Comparison of ENCODE assay signal across 22 mouse cellular contexts in genomic region chr1:74073791-74074190, GRCm38 (mm10). TPM values are rescaled to one million over a fixed set of nuclear protein-coding genes. Genes with fewer than 3 reads are reported as not detected.
DNase-seq lines count a peak whose midpoint lies in the region; ATAC-seq and TF ChIP-seq lines count a peak whose summit lies in the region.
"Had no signal": no experiment of that assay in that cellular context is flagged by ENCODE, and none has a peak within 500 bp of the region (broad histone marks: within the 10 kb centered on the region; RNA-seq: fewer than 3 reads in every experiment).

No protein-coding gene starts in this region.

- no peak overlapping the region for H3K4me2 ChIP-seq in hindbrain, postnatal 0 days (ENCODE audit: low read depth, low read length)
- no peak overlapping the region for H3K4me2 ChIP-seq in hindbrain, embryonic 14.5 days (replicated peaks)
- H3K4me2 ChIP-seq: embryonic facial prominence, embryonic 15.5 days; heart, embryonic 12.5 days; intestine, embryonic 15.5 days had no signal

- H3K4me3 ChIP-seq in heart, embryonic 10.5 days: no peak overlapping the region
- H3K4me3 ChIP-seq in hindbrain, postnatal 0 days (ENCODE audit: low read length): no peak overlapping the region
- H3K4me3 ChIP-seq in hindbrain, embryonic 14.5 days (replicated peaks; ENCODE audit: low read length): no peak overlapping the region
- H3K4me3 ChIP-seq in brown adipose tissue, adult 24 weeks (ENCODE audit: insufficient read depth, low read depth, low read length): no peak overlapping the region
- no peak overlapping the region for H3K4me3 ChIP-seq in limb, embryonic 10.5 days
- no peak overlapping the region for H3K4me3 ChIP-seq in left cerebral cortex, adult 2 months
- H3K4me3 ChIP-seq: embryonic facial prominence, embryonic 15.5 days; erythroblast, embryonic 14.5 days; forebrain, embryonic 10.5 days; heart, embryonic 12.5 days; intestine, embryonic 15.5 days had no signal

- H3K27ac ChIP-seq in heart, embryonic 10.5 days: peak overlapping the region; percentile 62
- H3K27ac ChIP-seq in hindbrain, postnatal 0 days: no peak overlapping the region
- H3K27ac ChIP-seq in hindbrain, embryonic 14.5 days: no peak overlapping the region
- peak overlapping the region; percentile 93 for H3K27ac ChIP-seq in brown adipose tissue, adult 24 weeks (replicated peaks; ENCODE audit: low read depth, low read length)
- 0 out of 2 replicates have a peak overlapping the region, but pooled peaks have one; percentile 50 for H3K27ac ChIP-seq in limb, embryonic 10.5 days
- no peak overlapping the region for H3K27ac ChIP-seq in left cerebral cortex, adult 2 months
- H3K27ac ChIP-seq: embryonic facial prominence, embryonic 15.5 days; forebrain, embryonic 10.5 days; intestine, embryonic 15.5 days had no signal

- WGBS in heart, embryonic 10.5 days: 77% methylated on average over 6 of the region's 6 CpGs
- 75% methylated on average over 6 of the region's 6 CpGs for WGBS in hindbrain, postnatal 0 days
- 82% methylated on average over 6 of the region's 6 CpGs for WGBS in hindbrain, embryonic 14.5 days
- 83% methylated on average over 6 of the region's 6 CpGs for WGBS in limb, embryonic 10.5 days

- no peak overlapping the region for H3K9ac ChIP-seq in hindbrain, postnatal 0 days (replicated peaks; ENCODE audit: low read length)
- no peak overlapping the region for H3K9ac ChIP-seq in hindbrain, embryonic 14.5 days
- H3K9ac ChIP-seq: embryonic facial prominence, embryonic 15.5 days; heart, embryonic 12.5 days; intestine, embryonic 15.5 days had no signal

- peaks cover 25% of the 10 kb centered on the region for H3K4me1 ChIP-seq in heart, embryonic 10.5 days
- H3K4me1 ChIP-seq in hindbrain, postnatal 0 days (ENCODE audit: insufficient read depth, low read length): no peaks in the 10 kb centered on the region
- peaks cover under 1% of the 10 kb centered on the region for H3K4me1 ChIP-seq in hindbrain, embryonic 14.5 days (replicated peaks; ENCODE audit: control insufficient read depth, insufficient read depth, low read length)
- peaks cover 54% of the 10 kb centered on the region for H3K4me1 ChIP-seq in brown adipose tissue, adult 24 weeks (ENCODE audit: control insufficient read depth, insufficient read depth, insufficient read length, low read length)
- peaks cover 36% of the 10 kb centered on the region for H3K4me1 ChIP-seq in limb, embryonic 10.5 days

- no peaks in the 10 kb centered on the region for H3K36me3 ChIP-seq in heart, embryonic 10.5 days
- H3K36me3 ChIP-seq in hindbrain, postnatal 0 days (ENCODE audit: insufficient read depth, low read length): no peaks in the 10 kb centered on the region
- no peaks in the 10 kb centered on the region for H3K36me3 ChIP-seq in hindbrain, embryonic 14.5 days (replicated peaks; ENCODE audit: control insufficient read depth, insufficient read depth)
- peaks cover 77% of the 10 kb centered on the region for H3K36me3 ChIP-seq in limb, embryonic 10.5 days
- H3K36me3 ChIP-seq: heart, embryonic 12.5 days; intestine, embryonic 15.5 days had no signal

- ATAC-seq in hindbrain, postnatal 0 days: peak; percentile 18; the same call in 1 of the 2 replicates
- ATAC-seq in hindbrain, embryonic 14.5 days (ENCODE audit: low FRiP score): no peak
- ATAC-seq: forebrain, embryonic 14.5 days; intestine, embryonic 15.5 days had no signal

- peaks cover 7% of the 10 kb centered on the region; the same call in 1 of the 2 replicates for H3K27me3 ChIP-seq in heart, embryonic 10.5 days (ENCODE audit: insufficient read depth, poor library complexity, severe bottlenecking)
- H3K27me3 ChIP-seq in hindbrain, postnatal 0 days (ENCODE audit: insufficient read depth, low read length): no peaks in the 10 kb centered on the region
- H3K27me3 ChIP-seq in hindbrain, embryonic 14.5 days (ENCODE audit: control insufficient read depth, insufficient read depth, low read length): peaks cover 2% of the 10 kb centered on the region
- no peaks in the 10 kb centered on the region for H3K27me3 ChIP-seq in limb, embryonic 10.5 days (ENCODE audit: low read depth, poor library complexity, severe bottlenecking)
- H3K27me3 ChIP-seq: embryonic facial prominence, embryonic 15.5 days; heart, embryonic 12.5 days; intestine, embryonic 15.5 days had no signal

- DNase-seq in heart, embryonic 10.5 days (ENCODE audit: low spot score): no peak
- DNase-seq in heart, adult 9 months (ENCODE audit: low spot score in 2 of 2): no peak
- no peak for DNase-seq in hindbrain, postnatal 0 days (ENCODE audit: low spot score)
- DNase-seq in hindbrain, embryonic 14.5 days (ENCODE audit: low spot score): no peak
- DNase-seq in limb, embryonic 10.5 days (ENCODE audit: low spot score): no peak
- no peak for DNase-seq in left cerebral cortex, adult 2 months (ENCODE audit: extremely low spot score in 1 of 2, low spot score in 2 of 2)
- DNase-seq: adrenal gland, adult 2 months; adrenal gland, postnatal 25 days; cerebellum, adult 2 months; cerebellum, postnatal 10 days; embryo, embryonic 11 days; gastrocnemius, postnatal 36 days had no signal

- H3K9me3 ChIP-seq in heart, embryonic 10.5 days: no peaks in the 10 kb centered on the region
- no peaks in the 10 kb centered on the region for H3K9me3 ChIP-seq in hindbrain, postnatal 0 days (ENCODE audit: low read length)
- no peaks in the 10 kb centered on the region for H3K9me3 ChIP-seq in hindbrain, embryonic 14.5 days (ENCODE audit: control insufficient read depth, low read length)
- no peaks in the 10 kb centered on the region for H3K9me3 ChIP-seq in limb, embryonic 10.5 days (replicated peaks)
- H3K9me3 ChIP-seq: embryonic facial prominence, embryonic 15.5 days; forebrain, embryonic 10.5 days; heart, embryonic 12.5 days; intestine, embryonic 15.5 days had no signal

- intact Hi-C loops in left cerebral cortex, adult 2 months (cut with DNase I): no loop called here

- no peak for TF ChIP-seq CTCF in hindbrain, postnatal 0 days (IDR thresholded peaks at IDR 0.05; ENCODE audit: low read depth)
- TF ChIP-seq CTCF in left cerebral cortex, adult 2 months (IDR thresholded peaks at IDR 0.05): no peak

RNA-seq across cellular contexts. Expression of gene Tns1, which starts 50.5 kb away (rescaled TPM):
- polyA plus RNA-seq in heart, embryonic 10.5 days (2016; fragmentation: Nextera tagmentation; extraction: Ambion mirVana): 49.8 and 75.4 TPM in 2 replicates
- total RNA-seq in hindbrain, postnatal 0 days (2014; rRNA removed): 24.1 and 28.0 TPM in 2 replicates
- 10.3 and 11.7 TPM in 2 replicates for polyA plus RNA-seq in hindbrain, postnatal 0 days (2015; fragmentation: Nextera tagmentation; extraction: Ambion mirVana)
- 15.1 and 15.5 TPM in 2 replicates for polyA plus RNA-seq in hindbrain, embryonic 14.5 days (2014; fragmentation: Nextera tagmentation; extraction: Ambion mirVana)
- polyA plus RNA-seq in brown adipose tissue, adult 24 weeks (2012; ENCODE audit: insufficient read depth, insufficient read length, missing spikeins): 237 and 280 TPM in 2 replicates
- polyA plus RNA-seq in limb, embryonic 10.5 days (2016; fragmentation: Nextera tagmentation; extraction: Ambion mirVana): 38.6 and 46.7 TPM in 2 replicates
- 10 to 100 TPM; 43.5 to 46.4 TPM for total RNA-seq in left cerebral cortex, adult 2 months (2021)

RNA-seq across cellular contexts. Expression of gene Rufy4, which starts 51.5 kb away (rescaled TPM):
- 0.16 and 0.23 TPM in 2 replicates for polyA plus RNA-seq in heart, embryonic 10.5 days (2016; fragmentation: Nextera tagmentation; extraction: Ambion mirVana)
- total RNA-seq in hindbrain, postnatal 0 days (2014; rRNA removed): not detected in 2 replicates
- polyA plus RNA-seq in hindbrain, postnatal 0 days (2015; fragmentation: Nextera tagmentation; extraction: Ambion mirVana): 0.08 and 0.10 TPM in 2 replicates
- polyA plus RNA-seq in hindbrain, embryonic 14.5 days (2014; fragmentation: Nextera tagmentation; extraction: Ambion mirVana): 0.26 and 0.43 TPM in 2 replicates
- 1.8 and 2.1 TPM in 2 replicates for polyA plus RNA-seq in brown adipose tissue, adult 24 weeks (2012; ENCODE audit: insufficient read depth, insufficient read length, missing spikeins)
- polyA plus RNA-seq in limb, embryonic 10.5 days (2016; fragmentation: Nextera tagmentation; extraction: Ambion mirVana): 0.08 and 0.13 TPM in 2 replicates
- total RNA-seq in left cerebral cortex, adult 2 months (2021): under 1 TPM in 1 of 2 experiments, not detected in 1; 0.19 TPM
- total RNA-seq: ES-E14; gastrocnemius, adult 8-10 months had no signal
- polyA plus RNA-seq: erythroblast, embryonic 14.5 days; kidney, embryonic 14.5 days had no signal

Comparison
In these comparisons a context has a peak if more than half of its experiments do, and no peak if none do; other contexts are left out.
1. H3K27ac ChIP-seq: peak in heart, embryonic 10.5 days (single experiment), brown adipose tissue, adult 24 weeks (single experiment) and limb, embryonic 10.5 days (single experiment); none in hindbrain, postnatal 0 days (single experiment), hindbrain, embryonic 14.5 days (single experiment) and left cerebral cortex, adult 2 months (single experiment).